Mouse (Mus musculus): ENCODE measurements around the gene Gstz1.

DNA sequence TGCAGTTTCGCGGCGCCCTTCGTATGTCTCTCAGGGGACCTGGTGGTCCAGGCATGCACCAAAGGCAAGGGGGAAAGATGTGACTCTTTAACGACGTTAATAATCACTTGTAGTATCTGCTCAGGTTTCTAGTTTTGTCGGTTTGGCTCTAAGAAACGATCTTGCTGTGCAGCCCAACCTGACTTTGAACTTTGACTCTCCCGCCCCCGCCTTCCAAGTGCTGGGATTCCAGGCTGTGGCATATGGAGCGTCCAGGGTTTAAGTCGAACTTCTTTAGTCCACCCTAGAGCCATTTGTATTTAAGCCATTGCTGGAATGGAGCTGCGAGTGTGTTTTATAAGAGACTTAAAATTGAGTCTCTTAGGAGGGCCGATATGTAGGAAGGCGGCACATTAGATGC lies 1.2 kb downstream of the Gstz1 start:
- no peak for TF ChIP-seq CTCF (IDR thresholded peaks at IDR 0.05; ENCODE audit: low read depth)
- TF ChIP-seq EP300 (optimal IDR thresholded peaks at IDR 0.05): no peak

All from stomach, postnatal 0 days (tissue).